Mouse (Mus musculus) MEL (cell line): ENCODE results near the gene Chmp3.

ENCODE experiments used
- CTCF ChIP-seq, 3 experiments: IDR thresholded peaks in 2 of 3; conservative IDR thresholded peaks in 1 of 3; 2 replicates each; pipeline ENCODE4 v1.5.1; 2011 to 2012; ENCODE audit warnings: low read length in 3 of 3, low read depth in 2 of 3, mild to moderate bottlenecking in 2 of 3, improper control_type of control experiment in 1 of 3, inconsistent platforms in 1 of 3, mixed read lengths in 1 of 3, moderate library complexity in 1 of 3; ENCODE audit not compliant: control insufficient read depth in 1 of 3, insufficient read depth in 1 of 3, poor library complexity in 1 of 3, severe bottlenecking in 1 of 3
- JUND ChIP-seq: IDR thresholded peaks from 2 replicates; pipeline ENCODE4 v1.6.1; 2011; ENCODE audit warnings: low read depth, mild to moderate bottlenecking, improper control_type of control experiment, low read length
- MXI1 ChIP-seq: IDR thresholded peaks from 2 replicates; pipeline ENCODE4 v1.6.1; 2011; ENCODE audit warnings: mild to moderate bottlenecking, low read depth, low read length, improper control_type of control experiment
- NRF1 ChIP-seq: IDR thresholded peaks from 2 replicates; pipeline ENCODE4 v1.6.1; 2014; ENCODE audit warnings: low read depth, mild to moderate bottlenecking, inconsistent platforms, low read length, improper control_type of control experiment, moderate library complexity; ENCODE audit not compliant: poor library complexity, insufficient read depth, severe bottlenecking
- POLR2A ChIP-seq, 2 experiments: IDR thresholded peaks; 2 replicates each; pipeline ENCODE4 v1.6.1; 2011 to 2012; ENCODE audit warnings: low read length in 2 of 2, mild to moderate bottlenecking in 2 of 2, control low read depth in 1 of 2, improper control_type of control experiment in 1 of 2, low read depth in 1 of 2, moderate library complexity in 1 of 2; ENCODE audit not compliant: control insufficient read depth in 1 of 2, insufficient read depth in 1 of 2, poor library complexity in 1 of 2
- POLR2AphosphoS5 ChIP-seq: IDR thresholded peaks from 2 replicates; pipeline ENCODE4 v1.6.1; 2012; ENCODE audit warnings: low read depth, borderline replicate concordance, mild to moderate bottlenecking, inconsistent platforms, low read length, moderate library complexity, mixed read lengths
- TCF12 ChIP-seq: IDR thresholded peaks from 2 replicates; pipeline ENCODE4 v1.6.1; 2014; ENCODE audit warnings: low read depth, mild to moderate bottlenecking, inconsistent platforms, low read length, improper control_type of control experiment, moderate library complexity
- UBTF ChIP-seq: IDR thresholded peaks from 2 replicates; pipeline ENCODE4 v1.6.1; 2012; ENCODE audit warnings: low read depth, mild to moderate bottlenecking, inconsistent platforms, low read length, improper control_type of control experiment, moderate library complexity, borderline replicate concordance; ENCODE audit not compliant: insufficient read depth
- USF1 ChIP-seq: IDR thresholded peaks from 2 replicates; pipeline ENCODE4 v1.6.1; 2014; ENCODE audit warnings: low read depth, mild to moderate bottlenecking, inconsistent platforms, low read length, improper control_type of control experiment, moderate library complexity
- ZC3H11A ChIP-seq: IDR thresholded peaks from 2 replicates; pipeline ENCODE4 v1.6.1; 2012; ENCODE audit warnings: low read depth, mild to moderate bottlenecking, inconsistent platforms, low read length, improper control_type of control experiment
- ZMIZ1 ChIP-seq: IDR thresholded peaks from 2 replicates; pipeline ENCODE4 v1.6.1; 2012; ENCODE audit warnings: low read depth, mild to moderate bottlenecking, inconsistent platforms, low read length, improper control_type of control experiment, moderate library complexity

DNA sequence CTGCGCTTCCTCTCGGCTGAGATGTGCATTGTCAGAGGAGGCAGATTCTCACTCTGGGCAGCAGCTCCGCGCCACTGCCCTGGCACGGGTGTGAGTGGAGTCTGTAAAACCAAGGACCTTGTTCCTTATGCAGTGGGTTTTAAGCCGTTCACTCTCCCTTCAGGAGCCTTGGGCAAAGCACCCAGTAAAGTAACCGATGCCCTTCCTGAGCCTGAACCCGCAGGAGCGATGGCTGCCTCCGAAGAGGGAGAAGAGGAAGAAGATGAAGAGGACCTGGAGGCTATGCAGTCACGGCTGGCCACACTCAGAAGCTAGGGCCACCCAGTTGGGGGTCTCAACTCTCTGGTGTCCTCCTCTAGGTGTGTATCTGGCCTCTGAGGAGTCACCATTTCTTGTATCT is 35.9 kb downstream of the Chmp3 start:
- TF ChIP-seq CTCF (IDR thresholded peaks at IDR 0.05 in 2 of 3, conservative IDR thresholded peaks at IDR 0.05 in 1 of 3; ENCODE audit: control insufficient read depth in 1 of 3, insufficient read depth in 1 of 3, low read depth in 2 of 3, low read length in 3 of 3, poor library complexity in 1 of 3, severe bottlenecking in 1 of 3) (no peak), POLR2A (IDR thresholded peaks at IDR 0.05; ENCODE audit: control insufficient read depth in 1 of 2, insufficient read depth in 1 of 2, low read depth in 1 of 2, low read length in 2 of 2, poor library complexity in 1 of 2) (no peak), NRF1 (no peak), MXI1 (no peak), JUND (no peak), USF1 (no peak), POLR2AphosphoS5 (no peak), UBTF (no peak), TCF12 (no peak), ZMIZ1 (no peak), ZC3H11A (no peak)
